Mouse (Mus musculus) erythroblast, embryonic 14.5 days (primary cell): Measurements from ENCODE around the gene Cacna1c. TPM values are rescaled to one million over a fixed set of nuclear protein-coding genes. Genes with fewer than 3 reads are reported as not detected.
"Not testable (repeated sequence)": the region's sequence is repeated elsewhere in the genome, so short reads cannot be mapped to it uniquely, and the experiment has no call there.

ENCODE experiments used
- H3K27me3 ChIP-seq: 2 replicates; pipeline ENCODE4 v1.6.1; 2012; ENCODE audit warnings: inconsistent platforms; ENCODE audit not compliant: control insufficient read depth
- H3K36me3 ChIP-seq: 2 replicates; pipeline ENCODE4 v1.6.1; 2012; ENCODE audit warnings: mild to moderate bottlenecking, inconsistent platforms; ENCODE audit not compliant: control insufficient read depth
- H3K4me1 ChIP-seq: 2 replicates; pipeline ENCODE4 v1.6.1; 2012; ENCODE audit warnings: inconsistent platforms; ENCODE audit not compliant: control insufficient read depth
- H3K4me3 ChIP-seq: replicated peaks from 2 replicates; pipeline ENCODE3; 2012; ENCODE audit warnings: moderate library complexity, mild to moderate bottlenecking, inconsistent platforms
- H3K9me3 ChIP-seq: 2 replicates; pipeline ENCODE4 v1.6.1; 2012; ENCODE audit warnings: low read length, inconsistent platforms, mixed read lengths; ENCODE audit not compliant: control insufficient read depth
- GATA1 ChIP-seq: IDR thresholded peaks from 2 replicates; pipeline ENCODE4 v1.6.1; 2012; ENCODE audit warnings: low read length, inconsistent platforms, mixed read lengths
- TAL1 ChIP-seq: IDR thresholded peaks from 3 replicates; pipeline ENCODE4 v1.6.1; 2012; ENCODE audit warnings: low read length, inconsistent platforms, mixed read lengths
- polyA plus RNA-seq: library from polyadenylated mRNA; stranded (reverse); fragments of >175 nt; gene quantifications from 2 replicates; pipeline ENCODE4 v1.2.3, GENCODE M21; 2012

Gene Cacna1c
- polyA plus RNA-seq, 1 experiment = 0.14 TPM

DNA sequence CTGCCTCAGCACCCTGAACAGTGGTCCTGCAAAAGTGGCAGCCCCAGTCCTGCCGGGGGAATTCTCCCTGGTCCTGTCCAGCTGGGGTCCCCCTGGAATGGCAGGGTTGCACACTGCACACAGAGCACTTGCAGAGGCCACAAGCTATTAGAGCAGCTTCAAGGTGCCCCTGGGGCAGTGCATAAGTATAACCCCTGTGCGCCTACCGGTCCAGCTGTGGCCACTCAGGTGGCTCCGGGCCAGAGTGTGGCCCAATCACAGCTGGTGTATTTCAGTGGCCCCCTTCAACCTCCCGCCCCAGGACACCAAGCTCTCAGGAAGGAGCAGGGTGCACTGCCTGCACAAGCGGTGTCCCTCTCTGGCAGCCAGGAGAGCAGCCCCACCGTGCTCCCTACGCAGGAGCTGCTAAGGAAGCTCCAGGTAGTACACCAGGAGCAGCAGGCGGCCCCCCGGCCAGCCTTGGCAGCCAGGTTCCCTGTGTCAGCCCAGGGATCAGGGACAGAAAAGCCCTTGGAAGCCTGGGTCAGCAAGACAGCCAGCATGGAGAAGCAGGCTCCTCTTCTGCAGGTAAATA is 18.9 kb upstream of the Cacna1c start:
- Histone ChIP-seq H3K9me3 (no peaks in the 10 kb centered on the region), H3K4me1 (no peaks in the 10 kb centered on the region), H3K36me3 (peaks cover 46% of the 10 kb centered on the region), H3K27me3 (no peaks in the 10 kb centered on the region), H3K4me3 (no peak overlapping the region)
- TF ChIP-seq TAL1 (no peak), GATA1 (no peak)

DNA sequence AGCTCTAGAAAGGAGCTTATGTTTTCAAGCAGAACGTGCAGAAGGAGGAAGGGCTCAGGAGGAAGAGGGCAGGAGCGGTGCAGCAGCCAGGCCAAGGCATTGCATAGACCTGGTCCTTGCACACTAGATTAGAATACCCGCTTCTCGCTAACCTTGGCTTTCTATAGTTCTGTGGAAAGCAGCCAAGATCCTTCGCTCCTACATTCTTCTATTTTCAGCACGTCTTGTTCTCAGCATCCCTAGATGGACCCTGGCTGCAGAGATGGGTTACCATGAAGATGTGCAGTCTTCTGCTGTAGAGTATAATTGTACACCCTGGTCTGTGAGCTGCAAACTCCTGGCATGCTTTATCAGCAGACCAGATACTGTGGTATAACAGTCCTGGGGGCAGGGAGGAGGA is 18.0 kb upstream of the Cacna1c start:
- Histone ChIP-seq H3K9me3 (no peaks in the 10 kb centered on the region), H3K36me3 (peaks cover 42% of the 10 kb centered on the region), H3K27me3 (no peaks in the 10 kb centered on the region), H3K4me3 (no peak overlapping the region), H3K4me1 (no peaks in the 10 kb centered on the region)
- TF ChIP-seq TAL1 (no peak), GATA1 (no peak)

- Histone ChIP-seq H3K4me1 (no peaks in the 10 kb centered on the region), H3K4me3 (no peak overlapping the region), H3K27me3 (no peaks in the 10 kb centered on the region), H3K36me3 (peaks cover 40% of the 10 kb centered on the region), H3K9me3 (no peaks in the 10 kb centered on the region)
- no peak for TF ChIP-seq GATA1
Observed at GRCm38 (mm10) chr6:119213375-119213774, 17.2 kb upstream of the Cacna1c start.

GRCm38 (mm10) chr6:119206006-119206405 is 9.8 kb upstream of the Cacna1c start:
- not testable (repeated sequence) for H3K4me3 ChIP-seq, H3K27me3 ChIP-seq, H3K9me3 ChIP-seq, H3K4me1 ChIP-seq
- peaks cover 27% of the 10 kb centered on the region for H3K36me3 ChIP-seq

DNA sequence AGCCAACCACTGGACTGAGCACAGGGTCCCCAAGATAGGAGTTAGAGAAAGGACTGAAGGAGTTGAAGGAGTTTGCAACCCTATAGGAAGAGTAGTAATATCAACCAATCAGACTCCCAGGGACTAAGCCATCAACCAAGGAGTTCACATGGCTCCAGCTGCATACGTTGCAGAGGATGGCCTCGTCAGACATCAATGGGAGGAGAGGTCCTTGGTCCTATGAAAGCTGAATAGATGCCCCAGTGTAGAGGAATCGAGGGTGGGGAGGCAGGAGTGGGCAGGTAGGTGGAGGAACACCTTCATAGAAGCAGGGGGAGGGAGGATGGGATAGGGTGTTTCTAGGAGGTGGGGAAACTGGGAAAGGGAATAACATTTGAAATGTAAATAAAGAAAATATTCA is 8.7 kb upstream of the Cacna1c start:
- Histone ChIP-seq H3K9me3 (no peaks in the 10 kb centered on the region), H3K4me1 (no peaks in the 10 kb centered on the region), H3K27me3 (no peaks in the 10 kb centered on the region), H3K36me3 (peaks cover 31% of the 10 kb centered on the region), H3K4me3 (no peak overlapping the region)
- TF ChIP-seq GATA1 (no peak), TAL1 (no peak)

GRCm38 (mm10) chr6:119204286-119204685 is 8.1 kb upstream of the Cacna1c start:
- no peak for TF ChIP-seq GATA1
- TF ChIP-seq TAL1 = no peak

DNA sequence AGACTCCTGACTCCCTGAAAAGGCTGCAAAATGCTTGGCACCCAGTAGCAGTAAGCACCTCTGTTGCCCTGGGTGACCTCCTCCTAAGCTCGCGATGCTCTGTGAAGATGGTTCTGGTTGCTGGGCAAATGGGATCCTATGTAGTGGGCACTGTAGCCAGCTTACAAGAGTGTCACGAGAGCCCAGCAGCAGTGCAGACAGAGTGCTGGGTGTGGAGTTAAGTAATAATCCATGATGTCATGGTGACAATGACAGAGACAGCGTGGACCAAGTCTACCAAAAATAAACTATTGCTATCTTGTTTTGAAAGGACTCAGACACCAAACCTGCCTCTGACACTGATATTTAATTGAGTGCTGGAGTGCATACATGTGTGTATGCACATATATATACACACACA is 5.4 kb upstream of the Cacna1c start:
- Histone ChIP-seq H3K9me3 (no peaks in the 10 kb centered on the region), H3K27me3 (no peaks in the 10 kb centered on the region), H3K4me3 (no peak overlapping the region), H3K4me1 (no peaks in the 10 kb centered on the region), H3K36me3 (peaks cover 31% of the 10 kb centered on the region)
- no peak for TF ChIP-seq TAL1

More at GRCm38 (mm10) chr6:119204286-119204685, 8.1 kb upstream of the Cacna1c start:
- Histone ChIP-seq H3K4me3 (no peak overlapping the region), H3K4me1 (no peaks in the 10 kb centered on the region), H3K27me3 (no peaks in the 10 kb centered on the region), H3K36me3 (peaks cover 31% of the 10 kb centered on the region), H3K9me3 (no peaks in the 10 kb centered on the region)

GRCm38 (mm10) chr6:119200362-119200761 is 4.1 kb upstream of the Cacna1c start:
- Histone ChIP-seq H3K4me3 (no peak overlapping the region), H3K36me3 (peaks cover 30% of the 10 kb centered on the region), H3K4me1 (no peaks in the 10 kb centered on the region), H3K9me3 (no peaks in the 10 kb centered on the region), H3K27me3 (no peaks in the 10 kb centered on the region)
- TF ChIP-seq GATA1 (no peak), TAL1 (no peak)

- H3K4me1 ChIP-seq = no peaks in the 10 kb centered on the region
Observed at GRCm38 (mm10) chr6:119199274-119199879, 3.2 kb upstream of the Cacna1c start.

More at GRCm38 (mm10) chr6:119199274-119199879, 3.2 kb upstream of the Cacna1c start:
- TF ChIP-seq TAL1 = no peak
- no peak for TF ChIP-seq GATA1
- H3K9me3 ChIP-seq = no peaks in the 10 kb centered on the region
- H3K4me3 ChIP-seq = no peak overlapping the region
- no peaks in the 10 kb centered on the region for H3K27me3 ChIP-seq
- H3K36me3 ChIP-seq = peaks cover 25% of the 10 kb centered on the region
